ENCODE assay signal across 24 mouse cellular contexts in the genomic region with DNA sequence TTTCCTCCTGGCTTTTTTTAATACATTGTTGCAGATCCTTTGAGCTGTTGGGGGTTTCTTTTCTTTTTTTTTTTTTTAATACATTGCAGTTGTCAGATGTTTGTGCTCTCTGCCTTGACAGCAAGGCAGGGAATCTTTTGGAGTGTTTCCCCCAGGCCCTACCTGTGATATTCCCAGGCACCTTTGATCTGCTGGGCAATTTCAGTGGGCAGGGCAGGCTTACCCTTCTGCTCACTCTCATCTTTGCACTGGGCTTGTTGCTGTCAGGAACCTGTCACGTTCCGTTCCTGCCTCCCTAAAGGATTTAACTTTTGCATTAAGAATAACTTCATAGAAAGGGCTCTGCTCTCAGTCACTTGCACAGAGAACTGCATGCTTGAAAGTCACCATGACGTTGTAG.
DNase-seq lines count a peak whose midpoint lies in the region; ATAC-seq and TF ChIP-seq lines count a peak whose summit lies in the region.
"Had no signal": no experiment of that assay in that cellular context is flagged by ENCODE, and none has a peak within 500 bp of the region (broad histone marks: within the 10 kb centered on the region; RNA-seq: fewer than 3 reads in every experiment).

No protein-coding gene starts in this region.

- H3K4me2 ChIP-seq in midbrain, embryonic 14.5 days (ENCODE audit: low read length): no peak overlapping the region
- H3K4me2 ChIP-seq in midbrain, embryonic 11.5 days: no peak overlapping the region
- no peak overlapping the region for H3K4me2 ChIP-seq in midbrain, embryonic 16.5 days (ENCODE audit: low read length)
- H3K4me2 ChIP-seq: embryonic facial prominence, embryonic 12.5 days; embryonic facial prominence, embryonic 15.5 days; forebrain, embryonic 12.5 days; forebrain, embryonic 15.5 days had no signal

- TF ChIP-seq CTCF in brain, embryonic 14.5 days (IDR thresholded peaks at IDR 0.05; ENCODE audit: borderline replicate concordance, extremely low read depth, insufficient read depth, insufficient read length): no peak

- no peak overlapping the region for H3K9ac ChIP-seq in midbrain, embryonic 14.5 days (replicated peaks; ENCODE audit: low read length)
- H3K9ac ChIP-seq in midbrain, embryonic 11.5 days (ENCODE audit: low read length): no peak overlapping the region
- H3K9ac ChIP-seq in midbrain, embryonic 16.5 days (ENCODE audit: low read depth, low read length): no peak overlapping the region
- H3K9ac ChIP-seq: embryonic facial prominence, embryonic 12.5 days; embryonic facial prominence, embryonic 15.5 days; forebrain, embryonic 12.5 days; forebrain, embryonic 15.5 days; forebrain, postnatal 0 days had no signal

- no peaks in the 10 kb centered on the region for H3K9me3 ChIP-seq in midbrain, embryonic 14.5 days (ENCODE audit: control insufficient read depth, low read length)
- H3K9me3 ChIP-seq in midbrain, embryonic 11.5 days (ENCODE audit: control insufficient read depth, low read length): no peaks in the 10 kb centered on the region
- no peaks in the 10 kb centered on the region for H3K9me3 ChIP-seq in midbrain, embryonic 16.5 days (replicated peaks; ENCODE audit: control insufficient read depth, low read length, poor library complexity, severe bottlenecking)
- H3K9me3 ChIP-seq in midbrain, embryonic 10.5 days (replicated peaks): no peaks in the 10 kb centered on the region
- H3K9me3 ChIP-seq: embryonic facial prominence, embryonic 12.5 days; embryonic facial prominence, embryonic 15.5 days; forebrain, embryonic 10.5 days; forebrain, embryonic 12.5 days; forebrain, embryonic 15.5 days; G1E had no signal

- peak; percentile 25 for DNase-seq in midbrain, embryonic 14.5 days
- DNase-seq in midbrain, embryonic 11.5 days (ENCODE audit: low spot score, missing footprints): no peak
- no peak for DNase-seq in midbrain, embryonic 10.5 days (ENCODE audit: low spot score)
- peak; percentile 20 for DNase-seq in brain, embryonic 14.5 days (ENCODE audit: low read depth)
- DNase-seq in lung, postnatal 25 days (ENCODE audit: low spot score): no peak
- DNase-seq: adrenal gland, adult 2 months; adrenal gland, postnatal 10 days; adrenal gland, postnatal 25 days; cerebellum, adult 11-12 months; cerebellum, adult 2 months; cerebellum, adult 9-10 months; cerebellum, postnatal 10 days; cerebellum, postnatal 25 days; forebrain, postnatal 0 days had no signal

- H3K27ac ChIP-seq in midbrain, embryonic 14.5 days (replicated peaks; ENCODE audit: low read depth, low read length): no peak overlapping the region
- H3K27ac ChIP-seq in midbrain, embryonic 11.5 days (ENCODE audit: low read depth, low read length): no peak overlapping the region
- no peak overlapping the region for H3K27ac ChIP-seq in midbrain, embryonic 16.5 days (ENCODE audit: low read length)
- H3K27ac ChIP-seq in midbrain, embryonic 10.5 days (replicated peaks): no peak overlapping the region
- H3K27ac ChIP-seq: embryonic facial prominence, embryonic 12.5 days; embryonic facial prominence, embryonic 15.5 days; forebrain, embryonic 10.5 days; forebrain, embryonic 12.5 days; forebrain, embryonic 15.5 days had no signal

- no peak overlapping the region for H3K4me3 ChIP-seq in midbrain, embryonic 14.5 days (replicated peaks; ENCODE audit: low read depth, low read length)
- no peak overlapping the region for H3K4me3 ChIP-seq in midbrain, embryonic 11.5 days (ENCODE audit: low read depth, low read length)
- no peak overlapping the region for H3K4me3 ChIP-seq in midbrain, embryonic 16.5 days (ENCODE audit: low read depth, low read length)
- H3K4me3 ChIP-seq in midbrain, embryonic 10.5 days: no peak overlapping the region
- H3K4me3 ChIP-seq: embryonic facial prominence, embryonic 12.5 days; embryonic facial prominence, embryonic 15.5 days; erythroblast, embryonic 14.5 days; forebrain, embryonic 10.5 days; forebrain, embryonic 12.5 days; forebrain, embryonic 15.5 days had no signal

- no peaks in the 10 kb centered on the region for H3K27me3 ChIP-seq in midbrain, embryonic 14.5 days (ENCODE audit: control insufficient read depth, insufficient read depth, low read length)
- no peaks in the 10 kb centered on the region for H3K27me3 ChIP-seq in midbrain, embryonic 11.5 days (ENCODE audit: control insufficient read depth, insufficient read depth, low read length)
- H3K27me3 ChIP-seq in midbrain, embryonic 16.5 days (ENCODE audit: control insufficient read depth, insufficient read depth, low read depth, low read length): no peaks in the 10 kb centered on the region
- H3K27me3 ChIP-seq in midbrain, embryonic 10.5 days (ENCODE audit: low read depth, poor library complexity, severe bottlenecking): no peaks in the 10 kb centered on the region
- H3K27me3 ChIP-seq: CH12.LX; embryonic facial prominence, embryonic 12.5 days; embryonic facial prominence, embryonic 15.5 days; forebrain, embryonic 12.5 days; forebrain, embryonic 15.5 days had no signal

- ATAC-seq in midbrain, embryonic 14.5 days (ENCODE audit: low FRiP score, low TSS enrichment): no peak
- no peak for ATAC-seq in midbrain, embryonic 11.5 days (ENCODE audit: low FRiP score)
- peak; percentile 62; the same call in 1 of the 2 replicates for ATAC-seq in midbrain, embryonic 16.5 days
- no peak for ATAC-seq in CD4-positive, CD25-positive, alpha-beta regulatory T cell, adult 4 months
- ATAC-seq: forebrain, embryonic 15.5 days; forebrain, postnatal 0 days had no signal

- no peaks in the 10 kb centered on the region for H3K4me1 ChIP-seq in midbrain, embryonic 14.5 days (ENCODE audit: control insufficient read depth, insufficient read depth, low read length)
- no peaks in the 10 kb centered on the region for H3K4me1 ChIP-seq in midbrain, embryonic 11.5 days (ENCODE audit: control insufficient read depth, insufficient read depth, low read length)
- 0 out of 2 replicates have a peak, but pooled peaks cover 5% of the 10 kb centered on the region for H3K4me1 ChIP-seq in midbrain, embryonic 16.5 days (ENCODE audit: control insufficient read depth, insufficient read depth, low read length)
- H3K4me1 ChIP-seq in midbrain, embryonic 10.5 days: no peaks in the 10 kb centered on the region
- H3K4me1 ChIP-seq: embryonic facial prominence, embryonic 12.5 days; forebrain, embryonic 10.5 days; forebrain, embryonic 12.5 days; forebrain, embryonic 15.5 days had no signal

- TF ChIP-seq POLR2A in brain, embryonic 14.5 days (IDR thresholded peaks at IDR 0.05; ENCODE audit: borderline replicate concordance, extremely low read depth, insufficient read depth, insufficient read length, poor library complexity, severe bottlenecking): no peak

- 44% methylated on average over 3 of the region's 3 CpGs for WGBS in midbrain, embryonic 14.5 days
- 68% methylated on average over 3 of the region's 3 CpGs for WGBS in midbrain, embryonic 11.5 days
- WGBS in midbrain, embryonic 16.5 days: 45% methylated on average over 3 of the region's 3 CpGs
- 70% methylated on average over 3 of the region's 3 CpGs for WGBS in midbrain, embryonic 10.5 days

- H3K36me3 ChIP-seq in midbrain, embryonic 14.5 days (ENCODE audit: control insufficient read depth, insufficient read depth, low read length): no peaks in the 10 kb centered on the region
- no peaks in the 10 kb centered on the region for H3K36me3 ChIP-seq in midbrain, embryonic 11.5 days (ENCODE audit: control insufficient read depth, insufficient read depth, low read length)
- no peaks in the 10 kb centered on the region for H3K36me3 ChIP-seq in midbrain, embryonic 16.5 days (ENCODE audit: control insufficient read depth, insufficient read depth, low read length)
- no peaks in the 10 kb centered on the region for H3K36me3 ChIP-seq in midbrain, embryonic 10.5 days
- H3K36me3 ChIP-seq: embryonic facial prominence, embryonic 12.5 days; embryonic facial prominence, embryonic 15.5 days; forebrain, embryonic 10.5 days; forebrain, embryonic 12.5 days; forebrain, embryonic 15.5 days had no signal

Comparison
In these comparisons a context has a peak if more than half of its experiments do, and no peak if none do; other contexts are left out.
1. DNase-seq: peak in midbrain, embryonic 14.5 days (single experiment) and brain, embryonic 14.5 days (single experiment); none in midbrain, embryonic 11.5 days (single experiment), midbrain, embryonic 10.5 days (single experiment) and lung, postnatal 25 days (single experiment).